Mouse (Mus musculus) thymus, adult 2 months (tissue): ENCODE data around the gene Gm37419. TPM values are rescaled to one million over a fixed set of nuclear protein-coding genes. Genes with fewer than 3 reads are reported as not detected.

Source experiments
- DNase-seq: peaks from one replicate; pipeline ENCODE4 v3.0.0; 2021
- H3K27ac ChIP-seq: fragments of 200-500 bp; 2 replicates; pipeline ENCODE4 v1.5.1; 2012; ENCODE audit warnings: low read length, control low read depth; ENCODE audit not compliant: control insufficient read depth, insufficient read depth
- H3K27me3 ChIP-seq: fragments of 200-500 bp; 2 replicates; pipeline ENCODE4 v1.6.1; 2012; ENCODE audit warnings: mild to moderate bottlenecking, low read length, moderate library complexity, mixed read lengths; ENCODE audit not compliant: control insufficient read depth, insufficient read depth
- H3K36me3 ChIP-seq: fragments of 200-500 bp; 2 replicates; pipeline ENCODE4 v1.6.1; 2012; ENCODE audit warnings: mild to moderate bottlenecking, low read length, moderate library complexity; ENCODE audit not compliant: control insufficient read depth, insufficient read depth
- H3K4me1 ChIP-seq: fragments of 200-500 bp; replicated peaks from 2 replicates; pipeline ENCODE4 v1.6.1; 2012; ENCODE audit warnings: low read length; ENCODE audit not compliant: control insufficient read depth, insufficient read depth
- H3K4me3 ChIP-seq: fragments of 200-500 bp; 2 replicates; pipeline ENCODE4 v1.5.1; 2012; ENCODE audit warnings: mild to moderate bottlenecking, low read length, control low read depth, moderate library complexity; ENCODE audit not compliant: control insufficient read depth, insufficient read depth
- CTCF ChIP-seq: fragments of 200-500 bp; IDR thresholded peaks from 2 replicates; pipeline ENCODE4 v1.5.1; 2012; ENCODE audit warnings: mild to moderate bottlenecking, control low read depth, low read length, moderate library complexity, borderline replicate concordance; ENCODE audit not compliant: control insufficient read depth, poor library complexity, insufficient read depth; ENCODE audit errors: extremely low read depth
- POLR2A ChIP-seq: fragments of 200-500 bp; IDR thresholded peaks from 2 replicates; pipeline ENCODE4 v1.6.1; 2012; ENCODE audit warnings: mild to moderate bottlenecking, low read length, control low read depth, moderate library complexity; ENCODE audit not compliant: control insufficient read depth, poor library complexity, insufficient read depth; ENCODE audit errors: extremely low read depth
- WGBS: fragments of 180-500 bp; shearing (Covaris S2); methylation state at CpG from one replicate; pipeline ENCODE4 v1.1.7; 2018; 5-methylcytosine and 5-hydroxymethylcytosine counted together
- polyA plus RNA-seq: library from polyadenylated mRNA; depleted of rRNA; stranded (reverse); fragments of >200 nt; gene quantifications from 2 replicates; pipeline ENCODE4 v1.2.3, GENCODE M21; 2012

The Gm37419 gene
- polyA plus RNA-seq, 1 experiment, result not detected

DNA sequence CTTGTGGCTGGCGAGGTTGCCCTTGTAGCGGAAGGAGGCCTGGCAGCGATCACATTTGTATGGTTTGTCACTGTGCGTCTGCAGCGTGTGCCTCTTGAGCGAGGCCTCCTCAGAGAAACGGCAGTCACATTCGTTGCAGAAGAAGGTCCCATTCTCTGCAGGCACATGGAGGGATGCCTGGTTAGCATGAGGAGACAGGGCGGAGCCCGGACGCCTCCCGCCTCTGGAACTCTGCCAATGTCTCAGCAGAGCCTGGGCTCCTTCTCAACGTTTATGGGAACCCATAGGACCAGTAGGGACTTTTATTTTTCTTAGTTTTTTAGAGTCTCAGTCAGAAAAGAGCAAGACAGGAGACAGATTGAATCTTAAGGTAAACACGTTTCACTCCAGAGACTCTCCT is 18.4 kb upstream of the Gm37419 start:
- no peaks in the 10 kb centered on the region for H3K27me3 ChIP-seq
- TF ChIP-seq CTCF, result no peak
- no peak for TF ChIP-seq POLR2A
- 90% methylated on average over 14 of the region's 14 CpGs for WGBS
- no peaks in the 10 kb centered on the region for H3K4me1 ChIP-seq
- H3K27ac ChIP-seq, result no peak overlapping the region
- H3K36me3 ChIP-seq, result peaks cover 97% of the 10 kb centered on the region
- no peak overlapping the region for H3K4me3 ChIP-seq
- no peak for DNase-seq

DNA sequence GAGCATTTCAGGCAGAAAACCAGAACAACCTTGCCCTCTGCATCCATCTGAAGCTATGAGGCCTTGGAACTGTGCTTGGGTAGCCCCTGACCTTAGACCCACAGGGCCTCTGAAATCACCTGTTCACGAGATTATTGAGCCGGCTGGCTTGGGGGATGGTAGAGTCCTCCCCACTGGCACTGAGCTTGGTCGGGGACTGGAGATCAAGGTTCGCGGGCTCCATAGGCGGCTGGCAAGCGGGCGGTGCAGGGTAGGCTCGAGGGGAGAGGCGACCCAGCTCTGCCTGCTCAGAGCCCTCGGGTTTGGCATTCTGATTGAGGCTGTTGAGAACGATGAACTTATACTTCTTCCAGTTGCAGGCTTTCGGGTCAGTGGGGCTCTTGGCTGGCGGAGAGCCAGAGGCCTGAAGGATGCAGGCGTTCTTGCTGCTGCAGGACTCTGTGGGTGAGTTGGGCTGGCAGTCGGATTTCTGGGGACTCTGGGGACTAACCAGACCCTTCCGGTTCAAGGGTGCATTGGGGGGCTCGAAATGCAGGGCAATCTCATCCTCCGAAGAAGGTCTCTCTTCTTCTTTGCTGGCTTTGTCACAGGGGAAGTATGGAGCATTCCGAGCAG is 16.0 kb upstream of the Gm37419 start:
- TF ChIP-seq POLR2A, result no peak
- no peak for TF ChIP-seq CTCF
- no peak for DNase-seq
- H3K4me1 ChIP-seq, result no peaks in the 10 kb centered on the region
- no peak overlapping the region for H3K27ac ChIP-seq
- 97% methylated on average over 20 of the region's 20 CpGs for WGBS
- H3K27me3 ChIP-seq, result no peaks in the 10 kb centered on the region
- peaks cover 96% of the 10 kb centered on the region for H3K36me3 ChIP-seq
- no peak overlapping the region for H3K4me3 ChIP-seq

DNA sequence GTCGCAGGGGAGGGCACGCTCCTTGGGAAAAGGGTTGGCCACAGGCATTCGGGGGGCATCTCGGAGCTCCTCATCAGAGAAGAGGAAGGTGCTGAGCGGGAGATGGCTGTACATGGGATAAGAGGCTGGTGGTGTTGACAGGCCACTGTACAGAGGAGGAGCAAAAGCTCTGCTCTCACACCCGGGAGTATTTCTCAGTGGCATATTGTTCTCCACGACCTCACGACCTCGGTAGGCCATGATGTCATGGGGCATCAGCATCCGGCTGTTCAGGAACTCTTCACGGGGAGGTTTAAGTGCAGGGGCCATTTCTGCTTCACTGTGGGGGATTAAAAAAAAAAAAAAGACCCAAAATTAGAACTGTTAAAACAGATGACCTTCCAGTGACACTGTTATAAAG is 15.4 kb upstream of the Gm37419 start:
- Histone ChIP-seq H3K36me3 (peaks cover 96% of the 10 kb centered on the region), H3K4me3 (no peak overlapping the region), H3K4me1 (no peaks in the 10 kb centered on the region), H3K27me3 (no peaks in the 10 kb centered on the region), H3K27ac (no peak overlapping the region)
- 97% methylated on average over 11 of the region's 11 CpGs for WGBS
- no peak for DNase-seq
- TF ChIP-seq POLR2A, result no peak
- no peak for TF ChIP-seq CTCF

DNA sequence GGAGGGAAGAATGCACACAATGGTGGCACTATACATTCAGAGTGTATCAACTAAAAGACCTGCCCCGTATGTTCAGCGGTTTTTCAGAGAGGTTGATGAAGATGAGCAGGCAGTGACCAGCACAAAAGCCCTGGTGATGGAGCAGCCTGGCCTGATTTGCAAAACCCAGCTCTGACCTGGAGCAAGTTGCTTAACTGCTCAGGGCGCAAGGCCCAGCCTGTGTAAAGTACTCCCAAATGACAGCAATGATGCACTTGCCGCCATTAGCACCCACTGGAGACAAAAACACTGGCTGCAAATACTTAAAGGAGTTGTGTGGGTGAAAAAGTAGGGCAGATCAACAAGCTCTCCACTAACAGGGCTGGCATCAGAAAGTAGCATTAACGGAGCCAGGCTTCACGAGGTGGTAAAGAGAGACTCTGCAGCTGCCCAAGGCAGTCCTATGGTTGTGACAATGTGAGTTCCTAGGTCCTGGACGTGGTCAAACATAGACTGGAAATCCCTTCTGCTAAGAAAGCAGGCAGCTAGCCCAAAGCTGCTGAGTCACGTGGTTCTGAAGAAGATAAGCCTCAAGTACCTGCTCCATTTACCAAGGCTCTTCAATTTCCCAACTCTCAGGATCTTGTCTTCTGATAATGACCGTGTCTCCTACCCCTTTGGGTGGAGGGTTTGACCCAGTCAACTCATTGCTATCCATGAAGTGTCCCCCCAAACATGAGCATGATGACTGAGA is 14.5 kb upstream of the Gm37419 start:
- Histone ChIP-seq H3K27ac (no peak overlapping the region), H3K27me3 (no peaks in the 10 kb centered on the region), H3K36me3 (peaks cover 87% of the 10 kb centered on the region), H3K4me3 (no peak overlapping the region), H3K4me1 (no peaks in the 10 kb centered on the region)
- WGBS, result 94% methylated on average over 9 of the region's 9 CpGs
- TF ChIP-seq POLR2A (no peak), CTCF (no peak)
- no peak for DNase-seq

DNA sequence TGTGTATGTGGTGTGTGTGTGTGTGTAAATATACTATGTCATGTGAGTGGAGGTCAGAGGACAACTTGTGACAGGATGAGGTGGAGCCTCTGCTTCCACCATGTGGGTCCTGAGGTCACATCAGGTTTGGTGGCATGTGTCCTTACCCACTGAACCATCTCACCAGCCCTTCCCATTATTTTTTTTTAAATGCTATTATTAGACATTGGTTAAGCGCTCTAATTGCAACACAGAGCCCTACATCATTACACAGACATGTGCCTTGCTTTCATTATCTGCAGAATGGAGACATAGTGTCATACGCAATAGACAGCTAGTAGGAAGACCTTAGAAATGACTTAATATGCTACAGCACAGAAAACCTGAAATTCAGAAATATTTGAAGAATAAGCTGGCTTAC is 12.1 kb upstream of the Gm37419 start:
- Histone ChIP-seq H3K4me3 (no peak overlapping the region), H3K4me1 (peaks cover 7% of the 10 kb centered on the region), H3K36me3 (peaks cover 63% of the 10 kb centered on the region), H3K27ac (no peak overlapping the region), H3K27me3 (no peaks in the 10 kb centered on the region)
- no peak for DNase-seq
- no peak for TF ChIP-seq CTCF
- no peak for TF ChIP-seq POLR2A
- WGBS, result 97% methylated on average over 2 of the region's 2 CpGs

DNA sequence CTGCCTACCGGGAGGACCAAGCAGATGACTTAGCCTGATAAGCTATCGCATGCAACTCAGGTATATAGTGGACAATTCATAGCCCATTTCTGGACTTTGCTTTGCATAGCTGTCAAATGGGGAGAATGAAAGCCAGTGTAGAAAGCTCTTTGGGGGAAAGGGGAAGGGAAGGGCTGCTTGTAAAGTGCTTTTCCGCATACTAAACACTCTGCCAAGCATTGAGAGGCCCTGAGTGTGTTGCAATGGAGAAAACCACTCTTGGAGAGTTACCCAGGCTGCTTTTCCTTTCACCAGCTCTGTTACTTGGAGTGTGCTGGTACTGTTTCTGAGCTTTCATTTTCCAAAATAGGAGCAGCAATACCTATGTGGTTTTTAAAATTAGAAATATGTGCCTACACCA is 10.6 kb upstream of the Gm37419 start:
- no peak overlapping the region for H3K27ac ChIP-seq
- peaks cover 55% of the 10 kb centered on the region for H3K36me3 ChIP-seq
- peaks cover 19% of the 10 kb centered on the region for H3K4me1 ChIP-seq
- DNase-seq, result no peak
- no peaks in the 10 kb centered on the region for H3K27me3 ChIP-seq
- no peak for TF ChIP-seq CTCF
- no peak for TF ChIP-seq POLR2A
- 94% methylated on average over 3 of the region's 3 CpGs for WGBS
- no peak overlapping the region for H3K4me3 ChIP-seq

DNA sequence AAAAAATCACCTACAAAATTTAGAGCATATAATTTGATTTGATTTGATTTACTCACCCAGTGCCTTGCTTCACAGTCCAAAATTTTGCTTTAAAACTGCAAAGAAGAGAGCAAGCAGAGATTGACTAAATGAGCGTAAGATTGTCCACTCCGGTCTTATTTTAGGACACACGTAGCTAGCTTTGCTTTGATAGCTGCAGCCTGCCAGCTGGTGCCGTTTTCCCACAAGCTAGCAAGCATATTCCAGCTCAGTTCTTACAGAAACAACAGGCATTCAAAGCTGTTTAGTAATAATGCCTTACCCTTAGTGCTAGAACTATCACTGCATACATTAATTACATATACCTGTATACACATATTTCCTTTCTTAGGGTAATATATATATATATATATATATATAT is 9.8 kb upstream of the Gm37419 start:
- H3K27me3 ChIP-seq, result no peaks in the 10 kb centered on the region
- no peak overlapping the region for H3K27ac ChIP-seq
- H3K4me1 ChIP-seq, result peaks cover 24% of the 10 kb centered on the region
- H3K4me3 ChIP-seq, result no peak overlapping the region
- peaks cover 52% of the 10 kb centered on the region for H3K36me3 ChIP-seq
- 95% methylated on average over 4 of the region's 4 CpGs for WGBS
- no peak for TF ChIP-seq POLR2A
- TF ChIP-seq CTCF, result no peak
- no peak for DNase-seq
